Mouse (Mus musculus): ENCODE measurements around the gene 5031439G07Rik.

DNA sequence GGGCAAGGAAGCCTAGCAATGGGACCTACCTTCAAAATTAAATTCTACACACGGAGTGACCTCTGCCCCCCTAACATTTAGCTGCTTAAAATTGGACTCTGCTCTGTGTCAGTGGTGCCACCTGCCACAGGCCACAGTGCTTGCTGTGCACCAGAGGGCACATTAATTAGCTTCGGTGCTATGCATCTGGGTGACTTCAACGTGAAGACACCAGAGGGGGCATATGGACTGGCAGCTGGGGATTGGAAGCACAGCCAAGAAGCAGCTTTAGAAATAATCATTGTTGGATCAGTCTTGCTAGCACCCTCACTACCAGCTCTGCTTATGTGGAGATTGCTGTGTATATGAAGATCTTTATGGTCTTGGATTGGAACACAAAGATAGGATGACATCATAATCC is 75.2 kb downstream of the 5031439G07Rik start:
- TF ChIP-seq CTCF (IDR thresholded peaks at IDR 0.05; ENCODE audit: low read depth) (no peak), EP300 (IDR thresholded peaks at IDR 0.05; ENCODE audit: low read depth) (no peak)

All from heart, postnatal 0 days (tissue).